In the genomic region with DNA sequence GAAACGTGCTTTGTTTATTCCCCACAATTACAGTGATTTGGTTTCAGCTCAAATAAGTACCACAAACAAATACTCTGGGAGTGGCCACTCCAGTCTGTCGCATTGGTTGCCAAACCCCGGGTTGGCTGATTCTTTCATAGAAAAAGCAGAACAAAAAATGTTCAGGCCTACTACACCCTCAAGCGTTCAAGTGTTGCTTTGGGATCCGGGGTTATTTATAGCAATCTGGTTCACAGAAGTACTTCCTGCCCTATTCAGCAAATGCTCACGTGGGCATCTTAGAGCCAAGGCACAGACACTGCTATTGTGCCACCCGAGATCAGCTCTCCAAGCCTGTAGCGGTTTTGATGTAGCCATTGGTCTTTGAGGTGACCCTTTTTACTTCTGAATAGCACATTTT, we compare ENCODE assay signal across 9 mouse cellular contexts. TPM values are rescaled to one million over a fixed set of nuclear protein-coding genes. Genes with fewer than 3 reads are reported as not detected.
DNase-seq lines count a peak whose midpoint lies in the region; ATAC-seq and TF ChIP-seq lines count a peak whose summit lies in the region.
"Had no signal": no experiment of that assay in that cellular context is flagged by ENCODE, and none has a peak within 500 bp of the region (broad histone marks: within the 10 kb centered on the region; RNA-seq: fewer than 3 reads in every experiment).

No protein-coding gene starts in this region.

- 0 out of 2 replicates have a peak, but pooled peaks have one; percentile 49 for ATAC-seq in liver, embryonic 15.5 days (ENCODE audit: insufficient read depth)
- no peak for ATAC-seq in liver, embryonic 11.5 days (replicated peaks; ENCODE audit: low FRiP score)
- no peak for ATAC-seq in lung, embryonic 14.5 days (ENCODE audit: insufficient read depth)
- ATAC-seq in intestine, embryonic 16.5 days, result no peak

- H3K4me3 ChIP-seq in liver, embryonic 15.5 days (replicated peaks), result no peak overlapping the region
- no peak overlapping the region for H3K4me3 ChIP-seq in liver, embryonic 11.5 days (ENCODE audit: low read depth, low read length)
- H3K4me3 ChIP-seq in lung, embryonic 14.5 days (ENCODE audit: low read depth, low read length), result no peak overlapping the region
- no peak overlapping the region for H3K4me3 ChIP-seq in intestine, embryonic 16.5 days (ENCODE audit: low read length)
- no peak overlapping the region for H3K4me3 ChIP-seq in midbrain, embryonic 10.5 days
- H3K4me3 ChIP-seq: forebrain, embryonic 12.5 days had no signal

- no peaks in the 10 kb centered on the region for H3K36me3 ChIP-seq in liver, embryonic 15.5 days (replicated peaks)
- no peaks in the 10 kb centered on the region for H3K36me3 ChIP-seq in liver, embryonic 11.5 days (ENCODE audit: control insufficient read depth, insufficient read depth, low read length)
- no peaks in the 10 kb centered on the region for H3K36me3 ChIP-seq in lung, embryonic 14.5 days (ENCODE audit: insufficient read depth)
- H3K36me3 ChIP-seq in intestine, embryonic 16.5 days (ENCODE audit: control insufficient read depth, insufficient read depth, low read length), result no peaks in the 10 kb centered on the region
- H3K36me3 ChIP-seq in midbrain, embryonic 10.5 days, result no peaks in the 10 kb centered on the region
- H3K36me3 ChIP-seq: forebrain, embryonic 12.5 days had no signal

- peak; percentile 5 to 14 for DNase-seq in cerebellum, postnatal 25 days
- no peak for DNase-seq in cerebellum, adult 18-20 months
- no peak for DNase-seq in liver, embryonic 11.5 days (ENCODE audit: low spot score)
- peak; percentile 13 for DNase-seq in lung, embryonic 14.5 days
- DNase-seq in thymus, postnatal 14 days, result peak; percentile 16
- no peak for DNase-seq in midbrain, embryonic 10.5 days (ENCODE audit: low spot score)

- no peaks in the 10 kb centered on the region for H3K4me1 ChIP-seq in liver, embryonic 15.5 days (replicated peaks)
- no peaks in the 10 kb centered on the region for H3K4me1 ChIP-seq in liver, embryonic 11.5 days (replicated peaks; ENCODE audit: control insufficient read depth, insufficient read depth, low read length)
- no peaks in the 10 kb centered on the region for H3K4me1 ChIP-seq in lung, embryonic 14.5 days (ENCODE audit: insufficient read depth)
- no peaks in the 10 kb centered on the region for H3K4me1 ChIP-seq in intestine, embryonic 16.5 days (ENCODE audit: control insufficient read depth, insufficient read depth, low read length)
- no peaks in the 10 kb centered on the region for H3K4me1 ChIP-seq in midbrain, embryonic 10.5 days
- H3K4me1 ChIP-seq: forebrain, embryonic 12.5 days had no signal

- no peak overlapping the region for H3K4me2 ChIP-seq in liver, embryonic 15.5 days
- no peak overlapping the region for H3K4me2 ChIP-seq in liver, embryonic 11.5 days
- no peak overlapping the region for H3K4me2 ChIP-seq in lung, embryonic 14.5 days
- no peak overlapping the region for H3K4me2 ChIP-seq in intestine, embryonic 16.5 days (ENCODE audit: low read depth, low read length)
- H3K4me2 ChIP-seq: forebrain, embryonic 12.5 days had no signal

- TF ChIP-seq CTCF in lung, embryonic 14.5 days (IDR thresholded peaks at IDR 0.05; ENCODE audit: low read depth), result no peak

- H3K27me3 ChIP-seq in liver, embryonic 15.5 days, result no peaks in the 10 kb centered on the region
- H3K27me3 ChIP-seq in liver, embryonic 11.5 days (replicated peaks; ENCODE audit: control insufficient read depth, insufficient read depth, low read length), result no peaks in the 10 kb centered on the region
- no peaks in the 10 kb centered on the region for H3K27me3 ChIP-seq in lung, embryonic 14.5 days (ENCODE audit: insufficient read depth, low read length)
- H3K27me3 ChIP-seq in intestine, embryonic 16.5 days (replicated peaks; ENCODE audit: control insufficient read depth, insufficient read depth, low read length), result no peaks in the 10 kb centered on the region
- no peaks in the 10 kb centered on the region for H3K27me3 ChIP-seq in midbrain, embryonic 10.5 days (ENCODE audit: low read depth, poor library complexity, severe bottlenecking)
- H3K27me3 ChIP-seq: forebrain, embryonic 12.5 days had no signal

- 20% methylated on average over 8 of the region's 8 CpGs for WGBS in liver, embryonic 15.5 days (ENCODE audit: insufficient replicate concordance)
- 58% methylated on average over 8 of the region's 8 CpGs for WGBS in liver, embryonic 11.5 days
- WGBS in lung, embryonic 14.5 days, result 72% methylated on average over 8 of the region's 8 CpGs
- whole genome bisulfite sequencing in intestine, embryonic 16.5 days, result 79% methylated on average over 8 of the region's 8 CpGs
- 88% methylated on average over 8 of the region's 8 CpGs for WGBS in midbrain, embryonic 10.5 days

- no peak overlapping the region for H3K27ac ChIP-seq in liver, embryonic 15.5 days (replicated peaks)
- no peak overlapping the region for H3K27ac ChIP-seq in liver, embryonic 11.5 days (ENCODE audit: low read depth, low read length)
- H3K27ac ChIP-seq in lung, embryonic 14.5 days (ENCODE audit: low read depth), result no peak overlapping the region
- H3K27ac ChIP-seq in intestine, embryonic 16.5 days (ENCODE audit: low read length), result no peak overlapping the region
- no peak overlapping the region for H3K27ac ChIP-seq in midbrain, embryonic 10.5 days (replicated peaks)
- H3K27ac ChIP-seq: forebrain, embryonic 12.5 days had no signal

- H3K9me3 ChIP-seq in liver, embryonic 15.5 days (replicated peaks), result no peaks in the 10 kb centered on the region
- no peaks in the 10 kb centered on the region for H3K9me3 ChIP-seq in liver, embryonic 11.5 days (ENCODE audit: control insufficient read depth, low read length)
- no peaks in the 10 kb centered on the region for H3K9me3 ChIP-seq in lung, embryonic 14.5 days (ENCODE audit: low read depth, low read length)
- no peaks in the 10 kb centered on the region for H3K9me3 ChIP-seq in intestine, embryonic 16.5 days (ENCODE audit: control insufficient read depth, low read length)
- H3K9me3 ChIP-seq in midbrain, embryonic 10.5 days (replicated peaks), result no peaks in the 10 kb centered on the region
- H3K9me3 ChIP-seq: forebrain, embryonic 12.5 days had no signal

- no peak overlapping the region for H3K9ac ChIP-seq in liver, embryonic 15.5 days
- H3K9ac ChIP-seq in liver, embryonic 11.5 days (ENCODE audit: low read depth, low read length), result no peak overlapping the region
- no peak overlapping the region for H3K9ac ChIP-seq in lung, embryonic 14.5 days
- no peak overlapping the region for H3K9ac ChIP-seq in intestine, embryonic 16.5 days (ENCODE audit: low read depth, low read length)
- H3K9ac ChIP-seq: forebrain, embryonic 12.5 days had no signal

RNA-seq across cellular contexts. Expression of a gene that starts 57.0 kb away (rescaled TPM):
- polyA plus RNA-seq in liver, embryonic 15.5 days (2015; fragmentation: Nextera tagmentation; extraction: Ambion mirVana), result 1.5 and 1.8 TPM in 2 replicates
- 1.9 and 2.8 TPM in 2 replicates for polyA plus RNA-seq in liver, embryonic 11.5 days (2014; fragmentation: Nextera tagmentation; extraction: Ambion mirVana)
- 9.2 and 9.8 TPM in 2 replicates for polyA plus RNA-seq in lung, embryonic 14.5 days (2014; fragmentation: Nextera tagmentation; extraction: Ambion mirVana)
- polyA plus RNA-seq in intestine, embryonic 16.5 days (2015; fragmentation: Nextera tagmentation; extraction: Ambion mirVana), result 32.8 and 36.5 TPM in 2 replicates
- polyA plus RNA-seq in midbrain, embryonic 10.5 days (2016; fragmentation: Nextera tagmentation; extraction: Ambion mirVana), result 467 and 736 TPM in 2 replicates

Comparison
In these comparisons a context has a peak if more than half of its experiments do, and no peak if none do; other contexts are left out.
1. DNase-seq: peak in cerebellum, postnatal 25 days (2 of 2), lung, embryonic 14.5 days (single experiment) and thymus, postnatal 14 days (single experiment); none in cerebellum, adult 18-20 months (0 of 2), liver, embryonic 11.5 days (single experiment) and midbrain, embryonic 10.5 days (single experiment).
2. RNA of a gene that starts 57.0 kb away (polyA plus RNA-seq): 467 to 736 TPM in midbrain, embryonic 10.5 days; 32.8 to 36.5 TPM in intestine, embryonic 16.5 days, 9.2 to 9.8 TPM in lung, embryonic 14.5 days, 1.9 to 2.8 TPM in liver, embryonic 11.5 days and 1.5 to 1.8 TPM in liver, embryonic 15.5 days; every median in the first group is over 10 times any median in the second.